Mouse (Mus musculus) neutrophil, adult 5-6 weeks (primary cell): ENCODE measurements around the gene Depdc5. TPM values are rescaled to one million over a fixed set of nuclear protein-coding genes. Genes with fewer than 3 reads are reported as not detected.
A peak's percentile ranks its signal among the peaks of the same experiment; 100 is the strongest.
"Not testable (repeated sequence)": the region's sequence is repeated elsewhere in the genome, so short reads cannot be mapped to it uniquely, and the experiment has no call there.

Experiments used
- ATAC-seq: fragments of 151-379, 151-347 bp; 2 replicates; pipeline ENCODE4 v1.8.0; 2017; ENCODE audit warnings: mild to moderate bottlenecking, moderate TSS enrichment; ENCODE audit not compliant: insufficient number of reproducible peaks, poor library complexity, low FRiP score, severe bottlenecking; ENCODE audit errors: extremely low read depth
- total RNA-seq: library from RNA; stranded (forward); fragments of 200-1000 nt; gene quantifications from 2 replicates; pipeline ENCODE4 v1.2.3, GENCODE M21; 2017

The Depdc5 gene
- total RNA-seq, 1 experiment from 2014 or later, result 58.4 TPM

- ATAC-seq, result peak; percentile 74
Measured at GRCm38 (mm10) chr5:32869389-32870024, 6.0 kb downstream of the Depdc5 start.

- ATAC-seq, result no peak
Measured at GRCm38 (mm10) chr5:32872346-32872745, 8.8 kb downstream of the Depdc5 start.

- no peak for ATAC-seq
Measured at GRCm38 (mm10) chr5:32886739-32887138, 23.2 kb downstream of the Depdc5 start.

GRCm38 (mm10) chr5:32907496-32907895 is 44.0 kb downstream of the Depdc5 start:
- ATAC-seq, result no peak

- ATAC-seq, result no peak
Measured at GRCm38 (mm10) chr5:32914071-32914470, 50.6 kb downstream of the Depdc5 start.

- ATAC-seq, result not testable (repeated sequence)
Measured at GRCm38 (mm10) chr5:32919281-32919680, 55.8 kb downstream of the Depdc5 start.

GRCm38 (mm10) chr5:32922906-32923305 is 59.4 kb downstream of the Depdc5 start:
- no peak for ATAC-seq

- peak; percentile 87 for ATAC-seq
Measured at GRCm38 (mm10) chr5:32930761-32931160, 67.3 kb downstream of the Depdc5 start.

- ATAC-seq, result no peak
Measured at GRCm38 (mm10) chr5:32934654-32935053, 71.2 kb downstream of the Depdc5 start.

- no peak for ATAC-seq
Measured at GRCm38 (mm10) chr5:32940586-32940985, 77.1 kb downstream of the Depdc5 start.

- no peak for ATAC-seq
Measured at GRCm38 (mm10) chr5:32941209-32941924, 77.9 kb downstream of the Depdc5 start.

- no peak for ATAC-seq
Measured at GRCm38 (mm10) chr5:32950077-32950476, 86.6 kb downstream of the Depdc5 start.

GRCm38 (mm10) chr5:32950702-32951274 is 87.3 kb downstream of the Depdc5 start:
- ATAC-seq, result no peak

- ATAC-seq, result no peak
Measured at GRCm38 (mm10) chr5:32955716-32956115, 92.2 kb downstream of the Depdc5 start.

- no peak for ATAC-seq
Measured at GRCm38 (mm10) chr5:32961616-32962015, 98.1 kb downstream of the Depdc5 start.

GRCm38 (mm10) chr5:32962581-32962980 is 99.1 kb downstream of the Depdc5 start:
- no peak for ATAC-seq

- ATAC-seq, result no peak
Measured at GRCm38 (mm10) chr5:32976541-32976940, 113.0 kb downstream of the Depdc5 start.

GRCm38 (mm10) chr5:32977179-32977578 is 113.7 kb downstream of the Depdc5 start:
- ATAC-seq, result no peak

GRCm38 (mm10) chr5:32985379-32985778 is 121.9 kb downstream of the Depdc5 start:
- no peak for ATAC-seq

- ATAC-seq, result no peak
Measured at GRCm38 (mm10) chr5:32987873-32988272, 124.4 kb downstream of the Depdc5 start.
